Mouse (Mus musculus): ENCODE results near the gene Olfr1313. TPM values are rescaled to one million over a fixed set of nuclear protein-coding genes. Genes with fewer than 3 reads are reported as not detected.
"Not testable (repeated sequence)": the region's sequence is repeated elsewhere in the genome, so short reads cannot be mapped to it uniquely, and the experiment has no call there.

Gene Olfr1313
- polyA plus RNA-seq (2012; rRNA removed) = not detected in 2 replicates

DNA sequence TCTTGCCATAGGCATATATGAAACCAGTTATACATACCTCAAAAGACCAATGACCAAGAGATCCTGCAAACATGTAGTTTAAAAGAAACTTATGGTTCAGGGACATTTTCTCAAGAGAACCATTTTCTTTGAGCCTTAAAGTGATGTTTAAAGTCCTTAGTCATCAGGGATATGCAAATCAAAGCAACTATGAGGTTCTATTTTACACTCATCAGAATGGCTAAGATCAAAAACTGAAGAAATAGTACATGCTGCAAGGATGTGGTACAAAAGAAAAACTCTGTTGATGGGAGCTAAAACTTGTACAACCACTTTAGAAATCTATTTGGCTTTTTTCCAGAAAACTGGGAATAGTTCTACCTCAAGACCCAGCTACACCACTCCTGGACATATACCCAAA lies at the start of gene Olfr1313:
Gene Olfr1313, minus strand, starts transcription at position 101 of the 400 bp plus-strand sequence.
- no peak for DNase-seq (ENCODE audit: low read depth in 1 of 2, low spot score in 2 of 2)
- Histone ChIP-seq H3K27me3 (ENCODE audit: control insufficient read depth, insufficient read depth, low read length) (no peaks in the 10 kb centered on the region), H3K36me3 (ENCODE audit: control insufficient read depth, insufficient read depth, low read length) (no peaks in the 10 kb centered on the region), H3K27ac (ENCODE audit: insufficient read depth, low read length) (no peak within 1 kb of the TSS), H3K4me3 (ENCODE audit: extremely low read depth, insufficient read depth, insufficient read length) (no peak within 1 kb of the TSS), H3K4me1 (ENCODE audit: control insufficient read depth, insufficient read depth, insufficient read length) (no peaks in the 10 kb centered on the region)
- TF ChIP-seq CTCF (IDR thresholded peaks at IDR 0.05; ENCODE audit: extremely low read depth, insufficient read depth, insufficient read length, insufficient replicate concordance) (no peak), POLR2A (IDR thresholded peaks at IDR 0.05; ENCODE audit: low read depth, low read length) (no peak)

DNA sequence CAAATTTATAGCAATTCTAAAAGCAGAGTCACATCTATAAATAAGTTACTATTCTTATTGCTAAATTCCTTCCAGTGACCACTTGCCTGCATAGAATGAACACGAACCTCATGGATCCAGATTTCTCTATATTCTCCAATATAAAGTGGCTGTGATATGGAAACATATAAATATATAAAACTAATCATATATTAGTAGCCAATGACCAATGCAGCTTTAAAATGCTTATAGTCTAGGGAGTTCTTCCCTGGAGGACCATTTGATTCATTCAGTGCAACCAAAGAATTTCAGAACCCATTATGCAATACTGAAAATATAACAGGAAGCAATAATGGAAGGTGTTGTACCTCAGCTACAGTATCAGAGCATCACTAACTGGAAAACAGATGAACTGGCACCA lies 37.7 kb upstream of the Olfr1313 start, which contains the start of gene Olfr1315-ps1:
Gene Olfr1315-ps1, minus strand, starts transcription at position 101 of the 400 bp plus-strand sequence.
- no peak within 1 kb of the TSS for H3K27ac ChIP-seq (ENCODE audit: insufficient read depth, low read length)
- TF ChIP-seq CTCF (IDR thresholded peaks at IDR 0.05; ENCODE audit: extremely low read depth, insufficient read depth, insufficient read length, insufficient replicate concordance) (no peak), POLR2A (IDR thresholded peaks at IDR 0.05; ENCODE audit: low read depth, low read length) (no peak)
- no peaks in the 10 kb centered on the region for H3K4me1 ChIP-seq (ENCODE audit: control insufficient read depth, insufficient read depth, insufficient read length)
- H3K36me3 ChIP-seq (ENCODE audit: control insufficient read depth, insufficient read depth, low read length) = no peaks in the 10 kb centered on the region
- no peaks in the 10 kb centered on the region for H3K27me3 ChIP-seq (ENCODE audit: control insufficient read depth, insufficient read depth, low read length)
- no peak for DNase-seq (ENCODE audit: low read depth in 1 of 2, low spot score in 2 of 2)
- WGBS = 83% methylated on average over 1 of the region's 1 CpGs
- H3K4me3 ChIP-seq (ENCODE audit: extremely low read depth, insufficient read depth, insufficient read length) = no peak within 1 kb of the TSS

GRCm38 (mm10) chr2:112096681-112097080 lies 19.0 kb upstream of the Olfr1313 start, which contains the start of gene Olfr1314:
Gene Olfr1314, minus strand, starts transcription at chr2:112096781.
- DNase-seq (ENCODE audit: low read depth in 1 of 2, low spot score in 2 of 2) = no peak
- H3K36me3 ChIP-seq (ENCODE audit: control insufficient read depth, insufficient read depth, low read length) = no peaks in the 10 kb centered on the region
- no peak within 1 kb of the TSS for H3K4me3 ChIP-seq (ENCODE audit: extremely low read depth, insufficient read depth, insufficient read length)
- no peaks in the 10 kb centered on the region for H3K4me1 ChIP-seq (ENCODE audit: control insufficient read depth, insufficient read depth, insufficient read length)
- no peak within 1 kb of the TSS for H3K27ac ChIP-seq (ENCODE audit: insufficient read depth, low read length)
- no peaks in the 10 kb centered on the region for H3K27me3 ChIP-seq (ENCODE audit: control insufficient read depth, insufficient read depth, low read length)
- TF ChIP-seq POLR2A (IDR thresholded peaks at IDR 0.05; ENCODE audit: low read depth, low read length) (no peak), CTCF (IDR thresholded peaks at IDR 0.05; ENCODE audit: extremely low read depth, insufficient read depth, insufficient read length, insufficient replicate concordance) (no peak)

- TF ChIP-seq POLR2A (IDR thresholded peaks at IDR 0.05; ENCODE audit: low read depth, low read length) (no peak), CTCF (IDR thresholded peaks at IDR 0.05; ENCODE audit: extremely low read depth, insufficient read depth, insufficient read length, insufficient replicate concordance) (no peak)
- Histone ChIP-seq H3K27me3 (ENCODE audit: control insufficient read depth, insufficient read depth, low read length) (no peaks in the 10 kb centered on the region), H3K4me1 (ENCODE audit: control insufficient read depth, insufficient read depth, insufficient read length) (no peaks in the 10 kb centered on the region), H3K4me3 (ENCODE audit: extremely low read depth, insufficient read depth, insufficient read length) (no peak within 1 kb of the TSS), H3K36me3 (ENCODE audit: control insufficient read depth, insufficient read depth, low read length) (no peaks in the 10 kb centered on the region), H3K27ac (ENCODE audit: insufficient read depth, low read length) (no peak within 1 kb of the TSS)
- no peak for DNase-seq (ENCODE audit: low read depth in 1 of 2, low spot score in 2 of 2)
- 24% methylated on average over 1 of the region's 1 CpGs for WGBS
Measured at GRCm38 (mm10) chr2:112050138-112050537, 27.5 kb downstream of the Olfr1313 start, which contains the start of gene Olfr1312. Gene Olfr1312, minus strand, starts transcription at chr2:112050238.

DNA sequence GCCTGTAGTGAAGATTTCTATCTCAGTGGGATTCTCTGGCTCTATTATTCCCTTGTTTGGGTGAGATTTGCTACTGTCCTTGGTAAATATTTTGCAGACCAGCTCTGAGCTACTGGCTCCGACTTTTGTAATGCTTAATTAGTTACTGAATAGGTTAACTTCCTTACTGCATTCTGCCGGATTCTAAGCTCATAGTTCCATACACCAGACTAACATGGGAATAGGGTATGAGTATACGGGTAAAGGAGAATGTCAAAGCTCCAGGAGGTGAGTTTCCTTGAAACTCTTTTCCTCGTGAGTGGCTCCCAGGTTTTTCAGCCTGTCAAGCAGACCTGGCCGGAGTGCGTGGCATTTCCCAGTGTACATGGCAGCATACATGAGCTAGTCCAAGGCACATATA lies 50.7 kb downstream of the Olfr1313 start:
- not testable (repeated sequence) for H3K36me3 ChIP-seq (ENCODE audit: control insufficient read depth, insufficient read depth, low read length); DNase-seq (ENCODE audit: low read depth in 1 of 2, low spot score in 2 of 2); H3K4me3 ChIP-seq (ENCODE audit: extremely low read depth, insufficient read depth, insufficient read length); H3K4me1 ChIP-seq (ENCODE audit: control insufficient read depth, insufficient read depth, insufficient read length); H3K27me3 ChIP-seq (ENCODE audit: control insufficient read depth, insufficient read depth, low read length); H3K27ac ChIP-seq (ENCODE audit: insufficient read depth, low read length)
- WGBS = 54% methylated on average over 6 of the region's 6 CpGs

- H3K4me1 ChIP-seq (ENCODE audit: control insufficient read depth, insufficient read depth, insufficient read length) = no peaks in the 10 kb centered on the region
- H3K27me3 ChIP-seq (ENCODE audit: control insufficient read depth, insufficient read depth, low read length) = no peaks in the 10 kb centered on the region
- no peak within 1 kb of the TSS for H3K27ac ChIP-seq (ENCODE audit: insufficient read depth, low read length)
- no peak within 1 kb of the TSS for H3K4me3 ChIP-seq (ENCODE audit: extremely low read depth, insufficient read depth, insufficient read length)
- H3K36me3 ChIP-seq (ENCODE audit: control insufficient read depth, insufficient read depth, low read length) = no peaks in the 10 kb centered on the region
- TF ChIP-seq CTCF (IDR thresholded peaks at IDR 0.05; ENCODE audit: extremely low read depth, insufficient read depth, insufficient read length, insufficient replicate concordance) = no peak
- TF ChIP-seq POLR2A (IDR thresholded peaks at IDR 0.05; ENCODE audit: low read depth, low read length) = no peak
- DNase-seq (ENCODE audit: low read depth in 1 of 2, low spot score in 2 of 2) = no peak
- 85% methylated on average over 2 of the region's 2 CpGs for WGBS
Measured at GRCm38 (mm10) chr2:112024312-112024711, 53.3 kb downstream of the Olfr1313 start, which contains the start of gene Olfr1311. Gene Olfr1311, minus strand, starts transcription at chr2:112024412.

Other genes with a start within 250 kb of the Olfr1313 start
- not detected in 2 replicates for gene Olfr1305, start 200.7 kb downstream of the Olfr1313 start, polyA plus RNA-seq (2012; rRNA removed)
- gene Olfr1306, start 161.6 kb downstream of the Olfr1313 start, polyA plus RNA-seq (2012; rRNA removed) = not detected in 2 replicates
- not detected in 2 replicates for gene Olfr1307, start 128.4 kb downstream of the Olfr1313 start, polyA plus RNA-seq (2012; rRNA removed)
- gene Olfr1308, start 112.9 kb downstream of the Olfr1313 start, polyA plus RNA-seq (2012; rRNA removed) = not detected in 2 replicates
- not detected in 2 replicates for gene Olfr1309, start 87.6 kb downstream of the Olfr1313 start, polyA plus RNA-seq (2012; rRNA removed)
- not detected in 2 replicates for gene Olfr1310, start 65.1 kb downstream of the Olfr1313 start, polyA plus RNA-seq (2012; rRNA removed)
- gene Olfr1311, start 53.4 kb downstream of the Olfr1313 start, polyA plus RNA-seq (2012; rRNA removed) = not detected in 2 replicates
- gene Olfr1312, start 27.6 kb downstream of the Olfr1313 start, polyA plus RNA-seq (2012; rRNA removed) = not detected in 2 replicates
- gene Olfr1314, start 18.9 kb upstream of the Olfr1313 start, polyA plus RNA-seq (2012; rRNA removed) = not detected in 2 replicates
- gene Olfr1315-ps1, start 37.6 kb upstream of the Olfr1313 start, polyA plus RNA-seq (2012; rRNA removed) = not detected in 2 replicates
- not detected in 2 replicates for gene Olfr1316, start 57.1 kb upstream of the Olfr1313 start, polyA plus RNA-seq (2012; rRNA removed)
- gene Olfr1317, start 62.5 kb upstream of the Olfr1313 start, polyA plus RNA-seq (2012; rRNA removed) = not detected in 2 replicates
- gene Olfr1318, start 76.4 kb upstream of the Olfr1313 start, polyA plus RNA-seq (2012; rRNA removed) = not detected in 2 replicates
- gene Lpcat4, start 161.6 kb upstream of the Olfr1313 start, polyA plus RNA-seq (2012; rRNA removed) = 44.6 and 55.6 TPM in 2 replicates
- gene Nutm1, start 181.4 kb upstream of the Olfr1313 start, polyA plus RNA-seq (2012; rRNA removed) = not detected in 2 replicates
- 42.0 and 47.2 TPM in 2 replicates for gene Nop10, start 184.1 kb upstream of the Olfr1313 start, polyA plus RNA-seq (2012; rRNA removed)
- gene Slc12a6, start 188.0 kb upstream of the Olfr1313 start, polyA plus RNA-seq (2012; rRNA removed) = 58.0 and 74.0 TPM in 2 replicates
- not detected in 2 replicates for gene Gm21985, start 188.5 kb upstream of the Olfr1313 start, polyA plus RNA-seq (2012; rRNA removed)